Mouse (Mus musculus) E14TG2a.4 (cell line): Measurements from ENCODE around the gene Dennd4b.

Experiments
- CTCF ChIP-seq: conservative IDR thresholded peaks from 2 replicates; pipeline ENCODE4 v1.5.1; 2014; ENCODE audit warnings: low read length
- NANOG ChIP-seq: IDR thresholded peaks from 2 replicates; pipeline ENCODE4 v1.6.1; 2014; ENCODE audit warnings: borderline replicate concordance, low read length, mixed read lengths
- POU5F1 ChIP-seq: IDR thresholded peaks from 2 replicates; pipeline ENCODE4 v1.6.1; 2014; ENCODE audit warnings: low read length, borderline replicate concordance

GRCm38 (mm10) chr3:90279216-90279615, 14.2 kb downstream of the Dennd4b start:
- no peak for TF ChIP-seq CTCF
- TF ChIP-seq NANOG = no peak
- TF ChIP-seq POU5F1 = no peak
